Mouse (Mus musculus) ovary, adult 10 weeks (tissue): ENCODE measurements around the gene Aire. TPM values are rescaled to one million over a fixed set of nuclear protein-coding genes. Genes with fewer than 3 reads are reported as not detected.

Experiments
- polyA plus RNA-seq: library from polyadenylated mRNA; stranded (reverse); fragments of 350-450 nt; fragmentation: Illumina TruSeq; extraction: RNeasy Lipid Tissue Mini Kit (QIAGEN cat#74804); gene quantifications from one replicate; pipeline ENCODE4 v1.2.3, GENCODE M21; 2014

The Aire gene
- not detected for polyA plus RNA-seq

GRCm38 (mm10) chr10:78043406-78043836 is at the start of gene Aire:
Gene Aire (minus strand): TSS chr10:78043610.

GRCm38 (mm10) chr10:78069101-78070011 is 25.9 kb upstream of the Aire start, which contains the start of gene Icosl:
Gene Icosl (plus strand): TSS chr10:78069302.

GRCm38 (mm10) chr10:78041647-78042046 is 1.8 kb downstream of the Aire start, which contains the start of gene Dnmt3l:
Gene Dnmt3l (plus strand): TSS chr10:78041947.

GRCm38 (mm10) chr10:78009945-78010293 is 33.5 kb downstream of the Aire start, which contains the start of gene Pfkl:
Gene Pfkl (minus strand): TSS chr10:78010083.

Other genes starting within 250 kb of the Aire start
- not detected for gene Gm9639, start 248.5 kb downstream of the Aire start, polyA plus RNA-seq
- not detected for gene Gm19668, start 244.5 kb downstream of the Aire start, polyA plus RNA-seq
- gene Gm9507, start 231.8 kb downstream of the Aire start, polyA plus RNA-seq: not detected
- not detected for gene Gm2696, start 228.9 kb downstream of the Aire start, polyA plus RNA-seq
- gene Krtap10-4, start 216.5 kb downstream of the Aire start, polyA plus RNA-seq: not detected
- gene Krtap10-10, start 207.7 kb downstream of the Aire start, polyA plus RNA-seq: not detected
- gene Gm36176, start 196.8 kb downstream of the Aire start, polyA plus RNA-seq: not detected
- gene Gm10318, start 190.8 kb downstream of the Aire start, polyA plus RNA-seq: not detected
- gene Gm3285, start 181.6 kb downstream of the Aire start, polyA plus RNA-seq: not detected
- gene Lrrc3, start 141.1 kb downstream of the Aire start, polyA plus RNA-seq: 0.71 TPM
- gene Trpm2, start 73.0 kb downstream of the Aire start, polyA plus RNA-seq: not detected
- 1.4 TPM for gene 1810043G02Rik, start 65.1 kb downstream of the Aire start, polyA plus RNA-seq
- 1.7 TPM for gene Pfkl, start 33.5 kb downstream of the Aire start, polyA plus RNA-seq
- gene Dnmt3l, start 1.7 kb downstream of the Aire start, polyA plus RNA-seq: 0.91 TPM
- gene Icosl, start 25.7 kb upstream of the Aire start, polyA plus RNA-seq: 14.3 TPM
- gene D10Jhu81e, start 126.2 kb upstream of the Aire start, polyA plus RNA-seq: 21.2 TPM
- 6.0 TPM for gene Pwp2, start 141.5 kb upstream of the Aire start, polyA plus RNA-seq
- gene Trappc10, start 201.0 kb upstream of the Aire start, polyA plus RNA-seq: 10.7 TPM